Mouse (Mus musculus): ENCODE measurements around the gene Pdlim5. TPM values are rescaled to one million over a fixed set of nuclear protein-coding genes. Genes with fewer than 3 reads are reported as not detected.
"Not testable (repeated sequence)": the region's sequence is repeated elsewhere in the genome, so short reads cannot be mapped to it uniquely, and the experiment has no call there.

Gene Pdlim5
- polyA plus RNA-seq, 1 experiment from 2014 or later = 64.2 TPM

GRCm38 (mm10) chr3:142212186-142212585 is 183.3 kb downstream of the Pdlim5 start:
- no peaks in the 10 kb centered on the region for H3K9me3 ChIP-seq (replicated peaks; ENCODE audit: control insufficient read depth, low read length)
- ATAC-seq (ENCODE audit: insufficient read depth, low FRiP score) = no peak
- H3K4me1 ChIP-seq (ENCODE audit: control insufficient read depth, insufficient read depth, low read length) = no peaks in the 10 kb centered on the region
- H3K9ac ChIP-seq (ENCODE audit: low read length) = no peak overlapping the region
- H3K27ac ChIP-seq (ENCODE audit: low read length) = no peak overlapping the region
- H3K4me3 ChIP-seq (replicated peaks; ENCODE audit: low read length) = no peak overlapping the region
- H3K4me2 ChIP-seq (ENCODE audit: low read depth, low read length) = no peak overlapping the region
- H3K27me3 ChIP-seq (ENCODE audit: control insufficient read depth, insufficient read depth, low read length) = no peaks in the 10 kb centered on the region
- WGBS = 77% methylated on average over 3 of the region's 3 CpGs
- no peaks in the 10 kb centered on the region for H3K36me3 ChIP-seq (ENCODE audit: control insufficient read depth, insufficient read depth, low read length)

GRCm38 (mm10) chr3:142209981-142210380 is 185.5 kb downstream of the Pdlim5 start:
- H3K36me3 ChIP-seq (ENCODE audit: control insufficient read depth, insufficient read depth, low read length) = no peaks in the 10 kb centered on the region
- H3K27ac ChIP-seq (ENCODE audit: low read length) = no peak overlapping the region
- no peak overlapping the region for H3K9ac ChIP-seq (ENCODE audit: low read length)
- no peak overlapping the region for H3K4me2 ChIP-seq (ENCODE audit: low read depth, low read length)
- no peak for ATAC-seq (ENCODE audit: insufficient read depth, low FRiP score)
- H3K4me1 ChIP-seq (ENCODE audit: control insufficient read depth, insufficient read depth, low read length) = no peaks in the 10 kb centered on the region
- no peak overlapping the region for H3K4me3 ChIP-seq (replicated peaks; ENCODE audit: low read length)
- H3K27me3 ChIP-seq (ENCODE audit: control insufficient read depth, insufficient read depth, low read length) = no peaks in the 10 kb centered on the region
- no peaks in the 10 kb centered on the region for H3K9me3 ChIP-seq (replicated peaks; ENCODE audit: control insufficient read depth, low read length)
- WGBS = 74% methylated on average over 6 of the region's 6 CpGs

GRCm38 (mm10) chr3:142209057-142209456 is 186.4 kb downstream of the Pdlim5 start:
- H3K4me3 ChIP-seq (replicated peaks; ENCODE audit: low read length) = no peak overlapping the region
- no peaks in the 10 kb centered on the region for H3K4me1 ChIP-seq (ENCODE audit: control insufficient read depth, insufficient read depth, low read length)
- no peak for ATAC-seq (ENCODE audit: insufficient read depth, low FRiP score)
- H3K9me3 ChIP-seq (replicated peaks; ENCODE audit: control insufficient read depth, low read length) = no peaks in the 10 kb centered on the region
- H3K27me3 ChIP-seq (ENCODE audit: control insufficient read depth, insufficient read depth, low read length) = no peaks in the 10 kb centered on the region
- no peak overlapping the region for H3K27ac ChIP-seq (ENCODE audit: low read length)
- WGBS = 86% methylated on average over 11 of the region's 11 CpGs
- no peak overlapping the region for H3K4me2 ChIP-seq (ENCODE audit: low read depth, low read length)
- H3K36me3 ChIP-seq (ENCODE audit: control insufficient read depth, insufficient read depth, low read length) = no peaks in the 10 kb centered on the region
- no peak overlapping the region for H3K9ac ChIP-seq (ENCODE audit: low read length)

DNA sequence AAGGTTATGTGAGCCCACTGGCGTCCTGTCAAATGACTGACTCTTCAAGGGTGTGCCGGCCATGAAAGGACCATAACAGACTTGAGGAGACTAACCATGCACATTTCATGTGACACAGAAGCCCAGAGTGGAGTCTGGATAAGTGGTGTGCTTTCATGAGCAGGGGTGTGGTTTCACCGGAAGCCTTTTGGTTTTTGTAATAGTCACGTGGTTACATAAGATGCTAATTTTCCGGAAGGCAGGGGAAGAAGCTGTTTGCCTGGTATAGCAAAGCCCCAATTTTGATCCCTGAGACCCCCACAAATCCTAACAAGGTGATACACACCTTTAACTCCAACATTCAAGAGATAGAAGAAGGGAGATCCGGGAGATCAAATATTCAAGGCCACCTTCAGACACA is 188.0 kb downstream of the Pdlim5 start:
- Histone ChIP-seq H3K4me1 (ENCODE audit: control insufficient read depth, insufficient read depth, low read length) (no peaks in the 10 kb centered on the region), H3K27ac (ENCODE audit: low read length) (no peak overlapping the region), H3K9ac (ENCODE audit: low read length) (no peak overlapping the region), H3K4me3 (replicated peaks; ENCODE audit: low read length) (no peak overlapping the region), H3K9me3 (replicated peaks; ENCODE audit: control insufficient read depth, low read length) (no peaks in the 10 kb centered on the region), H3K36me3 (ENCODE audit: control insufficient read depth, insufficient read depth, low read length) (no peaks in the 10 kb centered on the region), H3K27me3 (ENCODE audit: control insufficient read depth, insufficient read depth, low read length) (no peaks in the 10 kb centered on the region), H3K4me2 (ENCODE audit: low read depth, low read length) (no peak overlapping the region)
- WGBS = 86% methylated on average over 6 of the region's 6 CpGs
- no peak for ATAC-seq (ENCODE audit: insufficient read depth, low FRiP score)

DNA sequence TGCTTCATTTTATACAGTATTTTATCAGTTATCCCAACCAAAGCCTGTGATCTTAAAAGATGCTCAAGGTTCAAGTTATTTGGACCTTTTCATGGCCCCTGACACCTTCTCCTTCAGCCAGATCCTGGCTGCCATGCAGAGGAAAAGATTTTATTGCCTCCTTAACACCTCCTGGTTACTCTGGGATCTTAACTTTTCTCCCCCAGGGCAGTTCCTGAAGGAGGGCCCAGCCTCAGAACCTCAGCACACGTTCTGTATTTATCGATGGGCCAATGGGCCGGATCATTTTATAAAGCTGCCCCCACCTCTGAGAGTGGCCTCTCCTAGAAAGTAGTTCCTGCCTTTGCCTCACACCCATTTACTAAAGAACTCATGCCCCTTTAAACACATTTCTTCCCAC is 189.2 kb downstream of the Pdlim5 start:
- Histone ChIP-seq H3K9ac (ENCODE audit: low read length) (no peak overlapping the region), H3K27ac (ENCODE audit: low read length) (no peak overlapping the region), H3K4me2 (ENCODE audit: low read depth, low read length) (no peak overlapping the region), H3K4me3 (replicated peaks; ENCODE audit: low read length) (no peak overlapping the region), H3K36me3 (ENCODE audit: control insufficient read depth, insufficient read depth, low read length) (no peaks in the 10 kb centered on the region), H3K9me3 (replicated peaks; ENCODE audit: control insufficient read depth, low read length) (no peaks in the 10 kb centered on the region), H3K4me1 (ENCODE audit: control insufficient read depth, insufficient read depth, low read length) (no peaks in the 10 kb centered on the region), H3K27me3 (ENCODE audit: control insufficient read depth, insufficient read depth, low read length) (no peaks in the 10 kb centered on the region)
- 73% methylated on average over 3 of the region's 3 CpGs for WGBS
- ATAC-seq (ENCODE audit: insufficient read depth, low FRiP score) = no peak

DNA sequence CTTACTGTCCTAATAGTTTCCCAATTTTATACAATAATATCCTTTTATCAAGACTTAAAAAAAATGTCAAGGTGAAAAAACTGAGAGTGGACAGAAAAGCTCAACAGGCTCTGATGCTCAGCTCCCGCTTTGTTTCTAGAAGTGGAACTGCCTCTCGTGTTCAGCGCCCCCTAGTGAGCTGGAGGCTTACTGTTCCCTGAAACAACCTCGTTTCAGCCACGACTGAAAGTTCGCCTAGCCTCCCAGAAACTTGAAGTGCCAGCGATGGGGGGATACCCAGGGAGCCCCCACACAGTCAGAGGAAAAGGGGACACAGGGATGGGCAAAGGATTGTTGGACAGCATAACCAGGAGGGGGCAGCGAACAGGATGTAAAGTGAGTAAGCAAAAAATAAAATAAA is 199.4 kb downstream of the Pdlim5 start:
- 87% methylated on average over 8 of the region's 8 CpGs for WGBS
- Histone ChIP-seq H3K9ac (ENCODE audit: low read length) (no peak overlapping the region), H3K4me1 (ENCODE audit: control insufficient read depth, insufficient read depth, low read length) (no peaks in the 10 kb centered on the region), H3K27me3 (ENCODE audit: control insufficient read depth, insufficient read depth, low read length) (no peaks in the 10 kb centered on the region), H3K36me3 (ENCODE audit: control insufficient read depth, insufficient read depth, low read length) (no peaks in the 10 kb centered on the region), H3K27ac (ENCODE audit: low read length) (no peak overlapping the region), H3K9me3 (replicated peaks; ENCODE audit: control insufficient read depth, low read length) (no peaks in the 10 kb centered on the region), H3K4me3 (replicated peaks; ENCODE audit: low read length) (no peak overlapping the region), H3K4me2 (ENCODE audit: low read depth, low read length) (no peak overlapping the region)
- no peak for ATAC-seq (ENCODE audit: insufficient read depth, low FRiP score)

GRCm38 (mm10) chr3:142191627-142192026 is 203.9 kb downstream of the Pdlim5 start:
- not testable (repeated sequence) for H3K27ac ChIP-seq (ENCODE audit: low read length); H3K9ac ChIP-seq (ENCODE audit: low read length); H3K4me2 ChIP-seq (ENCODE audit: low read depth, low read length); H3K4me1 ChIP-seq (ENCODE audit: control insufficient read depth, insufficient read depth, low read length); H3K27me3 ChIP-seq (ENCODE audit: control insufficient read depth, insufficient read depth, low read length); ATAC-seq (ENCODE audit: insufficient read depth, low FRiP score); H3K4me3 ChIP-seq (replicated peaks; ENCODE audit: low read length); H3K9me3 ChIP-seq (replicated peaks; ENCODE audit: control insufficient read depth, low read length); H3K36me3 ChIP-seq (ENCODE audit: control insufficient read depth, insufficient read depth, low read length)

Other genes with a start within 250 kb of the Pdlim5 start
- gene Bmpr1b, start 226.3 kb downstream of the Pdlim5 start, polyA plus RNA-seq (2015; fragmentation: Nextera tagmentation; extraction: Ambion mirVana) = 8.0 and 8.5 TPM in 2 replicates
- gene Gbp5, start 98.3 kb upstream of the Pdlim5 start, polyA plus RNA-seq (2015; fragmentation: Nextera tagmentation; extraction: Ambion mirVana) = 0.10 and 0.15 TPM in 2 replicates
- gene Gbp7, start 134.6 kb upstream of the Pdlim5 start, polyA plus RNA-seq (2015; fragmentation: Nextera tagmentation; extraction: Ambion mirVana) = 4.7 and 5.0 TPM in 2 replicates
- 1.7 and 2.3 TPM in 2 replicates for gene Gbp3, start 164.3 kb upstream of the Pdlim5 start, polyA plus RNA-seq (2015; fragmentation: Nextera tagmentation; extraction: Ambion mirVana)
- 0.12 TPM in 1 of 2 replicates, not detected in the other for gene Gbp2b, start 199.2 kb upstream of the Pdlim5 start, polyA plus RNA-seq (2015; fragmentation: Nextera tagmentation; extraction: Ambion mirVana)
- gene Gbp2, start 224.9 kb upstream of the Pdlim5 start, polyA plus RNA-seq (2015; fragmentation: Nextera tagmentation; extraction: Ambion mirVana) = 4.1 TPM in 2 replicates

Data from stomach, embryonic 16.5 days (tissue).